10 mouse cellular contexts compared by ENCODE assay signal in genomic region chr7:28944756-28945415, GRCm38 (mm10). TPM values are rescaled to one million over a fixed set of nuclear protein-coding genes. Genes with fewer than 3 reads are reported as not detected.
DNase-seq lines count a peak whose midpoint lies in the region; ATAC-seq and TF ChIP-seq lines count a peak whose summit lies in the region.
"Had no signal": no experiment of that assay in that cellular context is flagged by ENCODE, and none has a peak within 500 bp of the region (broad histone marks: within the 10 kb centered on the region; RNA-seq: fewer than 3 reads in every experiment).

No protein-coding gene starts in this region.

- ATAC-seq in intestine, postnatal 0 days, result no peak
- ATAC-seq in erythroid progenitor cell, adult 5-6 weeks (replicated peaks; ENCODE audit: low FRiP score, poor library complexity, severe bottlenecking), result no peak

- H3K4me2 ChIP-seq in intestine, postnatal 0 days (replicated peaks; ENCODE audit: low read depth), result peak overlapping the region; percentile 27; the same call in 1 of the 2 replicates

- H3K9me3 ChIP-seq in intestine, postnatal 0 days (ENCODE audit: control insufficient read depth), result no peaks in the 10 kb centered on the region
- H3K9me3 ChIP-seq: G1E had no signal

- H3K27me3 ChIP-seq in kidney, adult 2 months (replicated peaks; ENCODE audit: control insufficient read depth, insufficient read depth, low read length), result no peaks in the 10 kb centered on the region
- H3K27me3 ChIP-seq in intestine, postnatal 0 days (replicated peaks; ENCODE audit: control insufficient read depth, insufficient read depth, low read length), result no peaks in the 10 kb centered on the region

- 0 out of 2 replicates have a peak, but pooled peaks cover 2% of the 10 kb centered on the region for H3K36me3 ChIP-seq in kidney, adult 2 months (ENCODE audit: control insufficient read depth, insufficient read depth, low read length)
- peaks cover 17% of the 10 kb centered on the region for H3K36me3 ChIP-seq in intestine, postnatal 0 days (ENCODE audit: control insufficient read depth, insufficient read depth)

- no peak overlapping the region for H3K9ac ChIP-seq in intestine, postnatal 0 days (ENCODE audit: low read depth, low read length)
- H3K9ac ChIP-seq: liver, embryonic 14.5 days had no signal

- TF ChIP-seq POLR2A in kidney, adult 2 months (IDR thresholded peaks at IDR 0.05; ENCODE audit: low read depth, low read length), result no peak
- TF ChIP-seq POLR2A in embryonic fibroblast, embryonic 13.5 days (IDR thresholded peaks at IDR 0.05; ENCODE audit: low read depth, low read length), result no peak

- H3K4me3 ChIP-seq in kidney, adult 2 months (ENCODE audit: insufficient read depth, low read depth, low read length), result no peak overlapping the region
- H3K4me3 ChIP-seq in embryonic fibroblast, embryonic 13.5 days (ENCODE audit: insufficient read depth, low read length), result no peak overlapping the region
- H3K4me3 ChIP-seq in intestine, postnatal 0 days (ENCODE audit: low read depth, low read length), result no peak overlapping the region

- DNase-seq in kidney, adult 2 months, result peak; percentile 55
- DNase-seq in kidney, adult 11 months, result no peak
- DNase-seq in CD4-positive, CD25-positive, alpha-beta regulatory T cell, adult 2 months (ENCODE audit: low read depth, low spot score), result peak; percentile 55
- no peak for DNase-seq in natural killer cell, adult 2 months (ENCODE audit: low spot score in 2 of 2)
- no peak for DNase-seq in layer of hippocampus, postnatal 36 days

- peak overlapping the region; percentile 96 for H3K27ac ChIP-seq in kidney, adult 2 months (ENCODE audit: insufficient read depth, low read depth, low read length)
- H3K27ac ChIP-seq in embryonic fibroblast, embryonic 13.5 days (ENCODE audit: insufficient read depth, low read length), result peak overlapping the region; percentile 100
- peak overlapping the region; percentile 55 for H3K27ac ChIP-seq in intestine, postnatal 0 days (ENCODE audit: low read depth, low read length)
- H3K27ac ChIP-seq: liver, embryonic 14.5 days had no signal

- no peak for TF ChIP-seq CTCF in kidney, adult 2 months (conservative IDR thresholded peaks at IDR 0.05; ENCODE audit: insufficient read depth, insufficient read length, low read depth, low read length)
- no peak for TF ChIP-seq CTCF in embryonic fibroblast, embryonic 13.5 days (IDR thresholded peaks at IDR 0.05; ENCODE audit: borderline replicate concordance, insufficient read depth, low read length)
- no peak for TF ChIP-seq CTCF in intestine, postnatal 0 days (IDR thresholded peaks at IDR 0.05; ENCODE audit: low read depth)

- 30% methylated on average over 6 of the region's 6 CpGs for WGBS in kidney, adult 2 months
- WGBS in intestine, postnatal 0 days, result 50% methylated on average over 6 of the region's 6 CpGs

- H3K4me1 ChIP-seq in kidney, adult 2 months (ENCODE audit: control insufficient read depth, insufficient read depth, low read length), result peaks cover 76% of the 10 kb centered on the region
- peaks cover 59% of the 10 kb centered on the region for H3K4me1 ChIP-seq in embryonic fibroblast, embryonic 13.5 days (ENCODE audit: control insufficient read depth, insufficient read depth, low read length)
- peaks cover 32% of the 10 kb centered on the region for H3K4me1 ChIP-seq in intestine, postnatal 0 days (replicated peaks; ENCODE audit: control insufficient read depth, insufficient read depth, low read length)

RNA-seq across cellular contexts. Expression of gene Actn4, which starts 17.3 kb away (rescaled TPM):
- 340 and 367 TPM in 2 replicates for polyA plus RNA-seq in kidney, adult 2 months (2012; rRNA removed)
- 446 and 575 TPM in 2 replicates for polyA plus RNA-seq in embryonic fibroblast, embryonic 13.5 days (2011; ENCODE audit: insufficient read length, low read depth, missing spikeins)
- 293 and 319 TPM in 2 replicates for polyA plus RNA-seq in intestine, postnatal 0 days (2015; fragmentation: Nextera tagmentation; extraction: Ambion mirVana)
- 170 and 189 TPM in 2 replicates for total RNA-seq in erythroid progenitor cell, adult 5-6 weeks (2015; ENCODE audit: low replicate concordance)
- total RNA-seq in erythroid progenitor cell, adult 5-6 weeks (2017; ENCODE audit: low replicate concordance), result 173 and 197 TPM in 2 replicates
- 100 to 1,000 TPM; 121 to 130 TPM for total RNA-seq in layer of hippocampus, postnatal 36 days (2021)

RNA-seq across cellular contexts. Expression of gene Eif3k, which starts 36.8 kb away (rescaled TPM):
- polyA plus RNA-seq in kidney, adult 2 months (2012; rRNA removed), result 321 and 343 TPM in 2 replicates
- polyA plus RNA-seq in embryonic fibroblast, embryonic 13.5 days (2011; ENCODE audit: insufficient read length, low read depth, missing spikeins), result 328 and 347 TPM in 2 replicates
- 282 and 286 TPM in 2 replicates for polyA plus RNA-seq in intestine, postnatal 0 days (2015; fragmentation: Nextera tagmentation; extraction: Ambion mirVana)
- 83.8 and 161 TPM in 2 replicates for total RNA-seq in erythroid progenitor cell, adult 5-6 weeks (2015; ENCODE audit: low replicate concordance)
- total RNA-seq in erythroid progenitor cell, adult 5-6 weeks (2017; ENCODE audit: low replicate concordance), result 81.5 and 115 TPM in 2 replicates
- 100 to 1,000 TPM; 190 to 196 TPM for total RNA-seq in layer of hippocampus, postnatal 36 days (2021)

RNA-seq across cellular contexts. Expression of gene Map4k1, which starts 37.0 kb away (rescaled TPM):
- 2.3 and 6.2 TPM in 2 replicates for polyA plus RNA-seq in kidney, adult 2 months (2012; rRNA removed)
- polyA plus RNA-seq in embryonic fibroblast, embryonic 13.5 days (2011; ENCODE audit: insufficient read length, low read depth, missing spikeins), result 2.0 and 2.2 TPM in 2 replicates
- 1.5 and 1.6 TPM in 2 replicates for polyA plus RNA-seq in intestine, postnatal 0 days (2015; fragmentation: Nextera tagmentation; extraction: Ambion mirVana)
- total RNA-seq in erythroid progenitor cell, adult 5-6 weeks (2015; ENCODE audit: low replicate concordance), result 13.0 and 23.1 TPM in 2 replicates
- total RNA-seq in erythroid progenitor cell, adult 5-6 weeks (2017; ENCODE audit: low replicate concordance), result 7.3 and 7.9 TPM in 2 replicates
- total RNA-seq in layer of hippocampus, postnatal 36 days (2021), result 1 to 10 TPM; 1.7 to 1.9 TPM

Comparison
In these comparisons a context has a peak if more than half of its experiments do, and no peak if none do; other contexts are left out.
1. DNase-seq: peak in kidney, adult 2 months (single experiment) and CD4-positive, CD25-positive, alpha-beta regulatory T cell, adult 2 months (single experiment); none in kidney, adult 11 months (single experiment), natural killer cell, adult 2 months (0 of 2) and layer of hippocampus, postnatal 36 days (0 of 2).
2. Peak in every context shown above with its lines, with median percentiles within 50 percentile points of each other: H3K27ac ChIP-seq.